Mouse (Mus musculus): ENCODE results near the gene Mical3. TPM values are rescaled to one million over a fixed set of nuclear protein-coding genes. Genes with fewer than 3 reads are reported as not detected.

The Mical3 gene
- total RNA-seq, 1 experiment from 2014 or later, result 6.6 TPM

DNA sequence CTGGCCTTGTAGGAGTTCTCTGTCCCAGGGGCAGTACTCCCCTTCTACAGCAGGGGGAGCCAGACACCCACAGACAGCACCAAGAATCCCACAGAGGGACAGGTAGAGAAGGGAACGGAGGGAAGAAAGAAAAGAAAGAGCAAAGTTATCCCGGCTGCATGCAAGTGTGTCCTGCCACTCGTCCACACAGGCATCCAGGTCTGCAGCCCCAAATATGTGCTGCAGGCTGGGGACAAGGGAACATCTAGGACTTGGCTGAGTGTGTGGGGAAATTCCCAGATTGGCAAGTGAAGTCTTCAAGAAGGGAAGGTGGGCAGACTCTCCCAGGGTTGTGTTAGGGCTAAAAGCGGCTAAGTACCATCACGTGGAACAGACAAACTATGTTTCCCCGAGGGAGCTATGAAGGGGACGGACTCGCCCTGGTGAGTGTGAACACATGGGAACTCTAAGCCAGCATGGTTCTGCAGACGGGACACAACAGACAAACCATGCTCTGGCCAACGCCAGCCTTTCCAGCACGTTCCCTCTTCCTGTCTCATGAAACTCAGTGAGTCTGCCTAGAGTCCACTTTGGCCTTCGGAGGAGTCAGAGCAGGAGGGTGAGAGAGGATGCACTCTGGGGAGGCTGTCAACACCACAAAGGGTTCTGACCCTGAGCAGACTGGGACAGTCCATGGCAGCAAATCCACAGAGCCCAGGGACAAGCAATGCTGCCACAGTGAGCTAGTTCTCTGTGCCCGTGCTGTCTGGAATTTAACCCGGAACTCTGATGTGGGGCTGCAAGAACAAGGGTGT is 158.8 kb downstream of the Mical3 start:
- peak; percentile 86 to 91 for ATAC-seq (replicated peaks in 1 of 2; ENCODE audit: insufficient read depth in 1 of 2, low FRiP score in 2 of 2, low TSS enrichment in 1 of 2, low read depth in 1 of 2, poor library complexity in 2 of 2, severe bottlenecking in 2 of 2)

DNA sequence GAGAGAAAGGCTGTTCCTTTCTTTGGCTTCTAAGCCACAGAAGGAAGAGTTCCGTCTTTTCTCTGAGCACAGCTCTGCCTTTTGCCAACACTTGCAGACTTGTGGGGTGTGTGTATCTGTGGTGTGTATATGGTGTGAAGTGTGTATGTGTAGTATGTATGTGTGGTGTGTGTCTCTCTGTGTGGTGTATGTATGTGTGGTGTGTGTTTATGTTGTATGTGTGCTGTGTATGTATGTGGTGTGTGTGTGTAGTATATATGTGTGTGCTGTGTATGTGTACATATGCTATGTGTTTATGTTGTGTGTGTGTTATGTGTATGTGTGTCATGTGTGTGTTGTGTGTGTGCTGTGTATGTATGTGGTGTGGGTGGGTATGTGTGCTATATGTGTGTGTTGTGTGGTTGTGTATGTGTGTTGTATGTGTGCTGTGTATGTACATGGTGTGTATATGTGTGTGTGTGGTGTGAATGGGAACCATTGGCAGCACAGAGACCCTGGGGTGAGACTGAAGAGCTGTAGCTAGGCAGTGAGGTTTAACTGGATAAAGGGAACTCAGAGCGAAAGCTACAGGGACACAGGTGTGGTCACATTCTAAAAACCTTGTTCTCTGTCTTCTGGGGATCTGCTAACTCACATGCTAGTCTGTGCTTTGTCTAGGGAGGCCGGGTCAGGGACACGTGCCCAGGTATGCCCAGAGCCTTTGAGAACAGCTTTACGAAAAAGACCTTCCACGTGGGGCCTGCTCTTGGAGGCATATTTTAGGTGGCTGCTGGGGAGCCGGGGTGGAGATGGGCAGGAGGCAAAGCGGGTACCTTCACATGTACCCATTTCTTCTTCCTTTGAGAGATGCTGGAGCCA is 159.6 kb downstream of the Mical3 start:
- no peak for ATAC-seq (replicated peaks in 1 of 2; ENCODE audit: insufficient read depth in 1 of 2, low FRiP score in 2 of 2, low TSS enrichment in 1 of 2, low read depth in 1 of 2, poor library complexity in 2 of 2, severe bottlenecking in 2 of 2)

DNA sequence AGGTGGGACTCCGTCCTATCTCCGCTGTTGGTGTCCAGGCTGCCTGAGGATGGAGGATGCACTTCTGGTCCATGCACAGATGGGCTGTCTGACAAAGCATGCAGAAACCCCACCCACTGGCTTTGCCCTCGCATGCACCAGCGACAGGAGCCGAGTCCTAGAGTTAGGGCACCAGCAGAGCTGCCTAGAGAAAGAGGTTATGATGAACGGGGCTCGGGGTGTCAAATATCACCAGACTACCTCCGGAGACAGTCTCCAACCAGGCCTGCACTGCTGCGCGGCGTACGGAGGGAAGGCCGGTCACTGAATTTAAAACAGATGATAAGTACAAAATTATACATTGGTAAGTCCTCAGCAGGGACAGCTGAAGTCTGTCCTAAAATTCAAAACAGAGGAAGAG is 165.0 kb downstream of the Mical3 start:
- no peak for ATAC-seq (replicated peaks in 1 of 2; ENCODE audit: insufficient read depth in 1 of 2, low FRiP score in 2 of 2, low TSS enrichment in 1 of 2, low read depth in 1 of 2, poor library complexity in 2 of 2, severe bottlenecking in 2 of 2)

DNA sequence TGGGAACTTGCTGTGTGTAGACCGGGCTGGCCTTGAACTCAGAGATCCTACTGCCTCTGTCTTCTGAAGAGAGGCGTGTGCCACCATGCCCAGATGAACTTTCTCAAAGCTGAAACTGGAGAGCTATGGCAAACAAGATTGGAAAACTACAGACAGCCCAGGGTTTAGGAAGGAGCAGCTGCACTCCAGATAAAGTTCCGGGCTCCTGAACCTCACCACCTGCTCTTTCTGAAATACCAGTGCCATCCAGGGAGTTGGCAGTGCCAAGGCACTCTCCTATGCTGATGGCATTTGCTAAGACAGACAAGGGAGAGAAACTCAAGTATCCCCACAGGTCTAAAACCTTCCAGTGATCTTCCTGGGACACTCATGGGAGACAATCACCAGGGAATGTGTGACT is 166.6 kb downstream of the Mical3 start:
- no peak for ATAC-seq (replicated peaks in 1 of 2; ENCODE audit: insufficient read depth in 1 of 2, low FRiP score in 2 of 2, low TSS enrichment in 1 of 2, low read depth in 1 of 2, poor library complexity in 2 of 2, severe bottlenecking in 2 of 2)

DNA sequence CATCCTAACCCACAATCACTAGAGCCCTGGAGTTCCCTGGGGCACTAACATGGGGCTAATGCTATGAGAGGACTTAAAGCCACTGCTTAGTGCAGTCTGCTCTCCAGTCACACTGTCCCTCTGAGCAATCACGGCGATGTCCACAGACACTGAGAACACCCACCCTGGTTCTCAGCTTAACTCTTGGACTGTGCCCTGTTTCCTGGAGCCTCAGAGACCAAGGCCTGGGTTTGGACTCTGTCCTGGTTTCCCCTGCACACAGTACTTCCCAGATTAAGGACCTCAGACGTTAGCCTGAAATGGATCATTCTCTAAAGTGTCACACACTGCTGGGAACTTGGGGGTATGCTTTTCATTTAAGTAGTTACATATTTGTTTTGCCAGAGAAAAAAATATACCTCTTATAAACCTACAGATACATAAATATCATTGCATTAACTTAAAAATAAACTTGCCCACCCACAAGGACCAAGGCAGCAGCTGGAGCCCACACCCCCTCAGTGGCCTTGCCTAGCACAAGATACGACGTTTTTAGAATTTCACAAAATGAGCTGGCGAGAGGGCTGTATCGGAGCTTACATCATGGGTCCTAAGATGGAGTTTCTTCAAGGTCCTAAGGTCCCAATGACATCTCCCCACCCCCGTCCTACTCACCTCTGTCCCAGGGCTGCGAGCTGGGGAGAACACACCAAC is 170.3 kb downstream of the Mical3 start:
- no peak for ATAC-seq (replicated peaks in 1 of 2; ENCODE audit: insufficient read depth in 1 of 2, low FRiP score in 2 of 2, low TSS enrichment in 1 of 2, low read depth in 1 of 2, poor library complexity in 2 of 2, severe bottlenecking in 2 of 2)

DNA sequence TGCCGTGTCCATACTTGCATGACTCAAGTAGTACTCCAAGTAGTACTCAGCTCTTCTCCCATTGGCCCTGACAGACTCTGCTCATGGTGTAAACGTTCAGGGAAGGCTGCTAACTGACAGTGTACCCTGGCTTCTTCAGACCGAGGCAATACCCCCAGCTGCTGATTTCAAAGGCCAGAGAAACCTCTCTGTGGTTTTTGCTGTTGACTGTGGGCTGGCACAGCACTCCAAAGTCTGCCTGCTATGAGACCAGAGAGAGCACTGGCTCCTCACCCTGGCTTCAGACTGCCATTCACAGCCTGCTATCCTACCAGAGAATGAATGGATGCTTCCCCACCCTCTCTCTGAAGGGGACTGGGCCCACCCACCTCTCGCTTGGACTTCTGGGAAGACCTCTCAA is 173.5 kb downstream of the Mical3 start:
- no peak; a peak in 1 of 4 replicates for ATAC-seq (replicated peaks in 1 of 2; ENCODE audit: insufficient read depth in 1 of 2, low FRiP score in 2 of 2, low TSS enrichment in 1 of 2, low read depth in 1 of 2, poor library complexity in 2 of 2, severe bottlenecking in 2 of 2)

DNA sequence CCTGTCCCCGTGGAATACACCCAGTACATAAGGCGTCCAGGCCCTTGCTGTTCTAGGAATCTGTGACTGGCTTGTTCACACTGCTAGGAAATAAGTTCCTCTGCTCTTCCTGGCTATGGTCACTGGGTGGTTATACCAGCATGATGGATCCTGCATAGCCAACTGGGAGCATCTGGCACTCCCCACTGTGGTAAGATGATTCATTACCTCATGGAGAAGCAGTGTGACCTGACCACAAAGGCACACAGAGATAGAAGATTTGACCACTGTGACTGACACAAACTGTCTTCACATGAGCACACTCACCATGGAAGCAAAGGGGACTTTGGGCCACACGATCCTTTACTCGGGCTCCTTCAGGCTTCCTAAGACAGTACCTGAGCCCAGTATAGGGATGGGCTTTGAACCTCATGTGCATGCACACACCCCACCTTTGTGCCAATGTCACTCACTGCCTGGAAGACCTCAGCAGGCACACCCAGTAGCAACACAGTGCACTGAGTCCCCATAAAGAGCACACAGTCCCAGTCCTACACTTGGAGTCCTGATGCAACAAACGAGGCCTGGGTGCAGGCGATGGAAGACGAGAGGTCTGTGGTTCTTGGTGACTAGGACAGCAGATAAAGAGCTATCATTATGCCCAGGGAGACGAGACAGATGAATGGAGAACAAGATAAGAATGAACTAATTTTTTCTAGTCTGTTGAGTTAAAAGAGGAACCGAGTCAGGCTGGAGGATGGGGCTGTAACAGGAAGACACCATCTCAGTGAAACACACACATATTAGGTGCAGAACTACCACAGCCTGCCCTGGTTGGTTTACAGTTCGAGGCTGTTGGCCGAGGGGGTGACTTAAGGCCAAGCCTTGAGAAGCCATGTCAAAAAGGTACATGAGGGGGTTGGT is 174.3 kb downstream of the Mical3 start:
- peak; percentile 49 to 72 for ATAC-seq (replicated peaks in 1 of 2; ENCODE audit: insufficient read depth in 1 of 2, low FRiP score in 2 of 2, low TSS enrichment in 1 of 2, low read depth in 1 of 2, poor library complexity in 2 of 2, severe bottlenecking in 2 of 2)

DNA sequence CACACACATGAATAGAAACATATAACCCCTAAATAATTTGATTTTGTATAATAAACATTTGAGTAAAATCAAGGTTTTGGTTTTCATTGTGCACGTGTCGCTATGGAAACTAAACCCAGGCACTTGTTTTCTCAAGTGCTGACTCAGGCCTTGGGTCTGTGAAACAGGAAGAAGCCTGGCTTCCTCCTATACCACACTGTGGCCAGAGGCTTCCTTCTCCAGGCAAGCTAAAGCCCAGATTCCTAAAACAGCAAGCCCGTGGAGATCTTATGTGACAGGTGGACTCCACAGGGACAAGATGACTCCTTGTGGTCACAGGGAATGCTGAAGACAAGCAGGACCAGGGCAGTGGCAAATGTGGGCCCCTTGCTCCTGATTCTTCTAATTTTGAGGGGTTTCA is 175.6 kb downstream of the Mical3 start:
- peak; percentile 77 to 85 for ATAC-seq (replicated peaks in 1 of 2; ENCODE audit: insufficient read depth in 1 of 2, low FRiP score in 2 of 2, low TSS enrichment in 1 of 2, low read depth in 1 of 2, poor library complexity in 2 of 2, severe bottlenecking in 2 of 2)

DNA sequence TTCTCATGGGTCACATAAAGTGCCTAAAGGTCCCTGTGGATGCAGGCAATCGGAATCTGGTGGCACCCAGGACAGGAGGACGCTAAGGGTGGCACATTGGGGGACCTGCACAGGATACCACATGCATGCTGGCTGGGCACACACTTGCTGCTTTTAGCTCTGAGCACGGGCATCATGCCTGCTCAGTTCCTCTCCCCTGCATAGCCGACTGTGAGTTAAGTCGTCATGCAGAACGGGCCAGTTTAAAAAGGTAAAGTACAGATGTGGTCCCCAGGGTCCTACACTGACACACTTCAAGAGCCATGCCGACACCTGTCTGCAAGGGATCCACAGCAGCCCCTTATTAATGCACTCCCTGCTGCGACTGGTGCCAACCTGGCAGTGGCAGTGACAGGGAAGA is 176.6 kb downstream of the Mical3 start:
- no peak for ATAC-seq (replicated peaks in 1 of 2; ENCODE audit: insufficient read depth in 1 of 2, low FRiP score in 2 of 2, low TSS enrichment in 1 of 2, low read depth in 1 of 2, poor library complexity in 2 of 2, severe bottlenecking in 2 of 2)

DNA sequence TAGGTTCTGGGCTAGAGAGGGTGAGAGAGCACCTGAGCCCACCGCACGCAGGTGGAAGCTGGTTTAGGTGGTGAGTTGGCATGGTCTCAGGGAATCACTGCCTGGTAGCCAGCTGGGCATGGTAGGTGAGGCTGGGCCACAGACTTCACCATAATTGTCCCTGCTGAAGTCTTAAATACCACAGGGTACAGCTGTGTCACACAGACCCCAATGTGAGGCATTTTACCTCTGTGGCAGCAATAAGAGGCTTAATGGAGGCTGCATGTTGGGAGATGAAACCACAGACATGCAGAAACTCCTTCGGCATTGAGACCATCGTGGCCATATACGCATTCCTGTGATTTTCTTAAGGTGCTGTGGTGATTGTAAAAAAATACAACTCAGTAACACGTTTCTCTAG is 178.3 kb downstream of the Mical3 start:
- ATAC-seq (replicated peaks in 1 of 2; ENCODE audit: insufficient read depth in 1 of 2, low FRiP score in 2 of 2, low TSS enrichment in 1 of 2, low read depth in 1 of 2, poor library complexity in 2 of 2, severe bottlenecking in 2 of 2), result no peak

DNA sequence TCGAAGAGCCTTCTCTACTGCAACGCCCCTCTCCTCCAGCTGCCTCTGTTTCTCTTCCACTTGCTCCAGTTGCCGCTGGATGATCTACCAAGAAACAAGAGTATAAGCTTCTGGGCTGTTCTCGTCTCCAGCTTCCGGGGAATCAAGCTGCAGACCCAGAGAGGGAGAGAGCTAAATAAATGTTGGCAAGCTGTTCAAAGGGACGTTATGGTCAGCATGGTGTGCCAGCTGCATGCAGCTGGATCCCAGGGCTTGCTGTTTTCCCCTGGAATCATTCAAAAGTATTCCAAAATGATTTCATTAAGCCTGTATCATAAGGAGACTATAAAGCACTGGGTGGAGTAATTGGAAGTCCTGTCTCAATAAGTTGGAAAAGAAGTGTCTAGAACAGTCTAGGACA is 179.5 kb downstream of the Mical3 start:
- no peak for ATAC-seq (replicated peaks in 1 of 2; ENCODE audit: insufficient read depth in 1 of 2, low FRiP score in 2 of 2, low TSS enrichment in 1 of 2, low read depth in 1 of 2, poor library complexity in 2 of 2, severe bottlenecking in 2 of 2)

DNA sequence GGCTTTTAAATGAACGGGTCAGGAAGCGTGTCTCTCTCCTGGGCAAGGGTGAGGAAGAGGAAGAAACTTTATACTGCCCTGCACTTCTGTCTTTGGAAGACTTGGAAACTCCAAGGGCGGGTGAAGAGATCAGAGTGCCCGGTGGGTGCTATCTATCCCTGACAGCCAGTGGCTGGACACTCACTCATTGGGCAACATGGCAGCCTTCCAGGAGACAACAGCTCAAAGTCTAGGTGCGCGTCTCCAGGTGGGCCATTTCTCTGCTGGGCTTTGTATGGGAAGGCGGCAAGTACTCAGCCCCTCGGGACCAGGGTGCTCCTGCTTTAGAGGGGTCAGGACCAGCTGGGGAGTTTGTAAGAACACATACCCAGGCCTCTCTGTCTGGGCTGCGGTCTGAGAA is 185.3 kb downstream of the Mical3 start:
- no peak for ATAC-seq (replicated peaks in 1 of 2; ENCODE audit: insufficient read depth in 1 of 2, low FRiP score in 2 of 2, low TSS enrichment in 1 of 2, low read depth in 1 of 2, poor library complexity in 2 of 2, severe bottlenecking in 2 of 2)

DNA sequence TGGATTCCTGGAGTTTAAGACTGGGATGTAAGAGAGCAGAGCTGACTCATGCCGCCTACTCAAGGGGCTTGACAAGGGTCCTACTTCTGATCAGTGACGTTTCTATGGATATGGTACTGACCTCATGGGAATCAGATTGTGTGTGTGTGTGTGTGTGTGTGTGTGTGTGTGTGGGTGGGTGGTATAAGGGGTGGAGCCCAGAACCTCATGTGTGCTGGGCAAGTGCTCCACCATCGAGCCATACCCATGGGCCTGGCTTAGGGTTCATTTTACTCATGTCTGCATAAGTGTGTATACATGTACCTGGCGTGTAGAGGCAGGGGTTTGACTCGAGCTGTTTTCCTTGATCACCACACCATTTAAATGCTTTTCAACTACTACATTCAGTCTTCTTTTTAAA is 186.8 kb downstream of the Mical3 start:
- no peak for ATAC-seq (replicated peaks in 1 of 2; ENCODE audit: insufficient read depth in 1 of 2, low FRiP score in 2 of 2, low TSS enrichment in 1 of 2, low read depth in 1 of 2, poor library complexity in 2 of 2, severe bottlenecking in 2 of 2)

DNA sequence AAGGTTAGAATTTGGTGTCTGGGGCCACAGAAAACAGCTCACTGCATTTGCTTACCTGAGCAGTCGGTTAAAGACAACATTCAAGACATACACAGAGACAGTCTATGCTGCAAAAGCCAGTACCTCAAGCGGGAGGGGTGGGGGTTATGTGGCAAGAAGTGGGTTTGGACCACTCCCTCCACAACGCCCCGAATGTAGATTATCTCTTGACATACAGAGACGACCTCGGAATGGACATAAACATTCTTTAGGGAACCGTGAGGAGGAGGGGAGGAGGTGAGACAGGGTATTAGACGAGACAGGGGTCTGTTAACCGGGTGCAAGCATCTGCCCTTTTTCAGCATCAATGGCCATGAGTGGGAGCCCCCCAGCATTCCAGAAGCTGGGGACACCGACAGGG is 187.2 kb downstream of the Mical3 start:
- ATAC-seq (replicated peaks in 1 of 2; ENCODE audit: insufficient read depth in 1 of 2, low FRiP score in 2 of 2, low TSS enrichment in 1 of 2, low read depth in 1 of 2, poor library complexity in 2 of 2, severe bottlenecking in 2 of 2), result no peak

DNA sequence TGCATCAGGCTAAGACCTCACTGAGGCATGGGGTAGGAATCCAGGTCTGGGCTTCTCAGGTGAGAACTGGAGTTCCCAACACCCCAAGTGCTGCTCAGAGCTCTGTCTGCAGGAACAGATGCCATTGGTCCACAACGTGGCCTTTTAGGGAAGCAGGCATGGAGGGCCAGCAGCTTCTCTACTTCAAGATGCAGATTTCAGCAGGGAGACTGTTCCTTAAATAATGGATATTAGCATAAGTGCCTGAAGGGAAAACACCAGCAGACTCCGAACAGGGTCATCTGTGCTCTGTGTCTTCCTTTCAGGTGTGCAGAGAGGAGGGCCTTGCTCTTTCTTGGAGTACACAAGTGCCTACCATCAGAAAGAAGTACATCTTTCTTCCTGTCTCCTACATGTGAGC is 187.7 kb downstream of the Mical3 start:
- ATAC-seq (replicated peaks in 1 of 2; ENCODE audit: insufficient read depth in 1 of 2, low FRiP score in 2 of 2, low TSS enrichment in 1 of 2, low read depth in 1 of 2, poor library complexity in 2 of 2, severe bottlenecking in 2 of 2), result no peak

DNA sequence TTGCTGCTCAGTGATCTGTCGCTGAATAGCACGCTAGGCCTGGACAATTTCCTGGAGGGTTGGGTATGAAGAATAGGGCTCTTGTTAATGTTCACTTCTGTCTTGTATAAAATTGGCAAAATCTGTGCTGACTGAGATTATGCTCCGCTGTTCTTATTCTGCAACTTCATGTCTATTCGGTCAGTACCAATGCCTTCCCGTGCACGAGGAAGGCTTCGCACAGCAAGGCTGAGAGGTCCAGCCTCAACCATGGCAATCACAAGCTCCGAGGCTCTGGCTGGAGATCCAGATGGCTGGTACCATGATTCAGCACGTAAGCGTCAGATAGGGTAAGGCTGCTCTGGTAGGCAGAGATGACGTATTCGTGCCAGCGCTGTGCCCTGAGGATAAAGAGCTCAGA is 189.2 kb downstream of the Mical3 start:
- ATAC-seq (replicated peaks in 1 of 2; ENCODE audit: insufficient read depth in 1 of 2, low FRiP score in 2 of 2, low TSS enrichment in 1 of 2, low read depth in 1 of 2, poor library complexity in 2 of 2, severe bottlenecking in 2 of 2), result no peak

DNA sequence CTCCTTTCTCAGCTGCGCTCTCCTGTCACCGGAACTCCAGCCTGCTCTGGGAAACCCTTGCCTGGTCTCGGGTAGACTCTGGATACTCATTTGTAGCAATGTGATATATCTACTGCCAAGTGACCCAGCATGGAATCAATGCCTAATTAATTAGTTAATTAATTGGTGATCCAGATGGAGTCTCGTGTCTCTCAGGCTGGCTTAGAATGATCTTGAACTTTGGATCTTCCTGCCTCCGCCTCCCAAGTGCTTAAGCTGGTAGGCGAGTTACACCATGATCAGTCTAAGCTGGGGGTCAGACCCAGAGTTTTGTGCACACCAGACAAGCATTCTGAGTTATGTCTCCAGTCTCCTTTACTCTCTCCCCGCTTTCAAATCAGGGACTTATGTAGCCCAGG is 189.7 kb downstream of the Mical3 start:
- no peak for ATAC-seq (replicated peaks in 1 of 2; ENCODE audit: insufficient read depth in 1 of 2, low FRiP score in 2 of 2, low TSS enrichment in 1 of 2, low read depth in 1 of 2, poor library complexity in 2 of 2, severe bottlenecking in 2 of 2)
